Mouse (Mus musculus) gastrocnemius, postnatal 25 days (tissue): Measurements from ENCODE around the gene Dsn1. TPM values are rescaled to one million over a fixed set of nuclear protein-coding genes. Genes with fewer than 3 reads are reported as not detected.
A peak's percentile ranks its signal among the peaks of the same experiment; 100 is the strongest.

Experiments used
- DNase-seq: peaks from one replicate; pipeline ENCODE4 v3.0.0; 2022
- total RNA-seq, 2 experiments: library from RNA; stranded (reverse); gene quantifications; 1 replicate in 1 of 2; 2 replicates in 1 of 2; pipeline ENCODE4 v1.2.3; 2021

Dsn1 gene
- total RNA-seq, 2 experiments from 2014 or later: 1.2 to 1.9 TPM

DNA sequence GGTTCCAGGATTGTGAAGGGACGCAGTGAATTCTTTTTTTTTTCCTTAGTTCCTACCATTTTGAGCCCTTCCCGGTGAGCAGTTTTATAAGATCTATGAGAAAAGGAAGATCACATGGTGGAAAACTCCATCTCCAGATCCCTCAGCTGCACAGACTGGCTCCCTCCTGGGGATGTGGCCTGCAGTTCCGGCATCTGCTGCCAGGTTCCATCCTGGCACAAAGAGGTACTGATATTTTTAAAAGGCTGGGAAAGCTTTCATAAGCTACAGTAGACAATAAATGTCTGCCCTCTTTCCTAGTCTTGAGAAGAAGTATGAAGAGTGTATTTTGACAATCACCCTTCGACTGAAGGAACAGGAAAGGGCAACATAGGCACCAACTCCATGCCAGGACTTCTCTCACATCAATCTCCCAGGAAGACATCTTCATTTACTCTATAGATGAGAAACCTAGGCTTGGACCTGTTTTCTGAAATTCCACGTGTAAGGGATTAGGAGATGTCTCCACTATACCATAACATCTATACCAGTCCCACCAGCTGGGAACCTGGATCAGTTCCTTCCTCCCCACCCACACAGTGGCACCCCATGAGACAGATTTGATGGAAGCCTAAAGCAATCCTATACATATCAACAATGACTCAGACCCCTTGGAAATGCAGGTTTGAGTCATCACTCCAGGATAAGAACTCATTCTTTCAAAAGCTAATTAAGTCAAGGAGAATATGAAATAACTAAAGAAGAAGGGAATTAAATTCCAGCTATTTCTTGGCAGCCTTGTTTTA, 33.4 kb downstream of the Dsn1 start:
- peak; percentile 11 for DNase-seq

DNA sequence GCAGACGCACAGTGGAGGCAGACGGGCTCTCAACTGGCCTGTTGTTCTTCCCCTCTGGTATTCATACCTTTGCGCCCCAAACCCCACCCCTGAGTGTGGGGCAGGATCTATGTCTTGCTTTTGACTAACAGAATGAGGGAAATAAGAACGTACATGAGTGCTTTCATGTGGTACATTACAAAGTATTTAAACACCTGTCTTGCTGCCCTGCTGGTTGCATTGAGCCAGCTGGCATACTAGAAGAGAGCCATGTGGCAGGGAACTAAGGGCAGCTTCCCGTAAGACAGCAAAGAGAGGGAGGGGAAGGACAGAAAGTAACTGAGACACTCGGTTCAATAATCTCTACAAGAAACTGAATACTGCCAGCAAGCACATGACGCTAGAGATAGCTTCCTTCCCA, 36.7 kb downstream of the Dsn1 start:
- no peak for DNase-seq

DNA sequence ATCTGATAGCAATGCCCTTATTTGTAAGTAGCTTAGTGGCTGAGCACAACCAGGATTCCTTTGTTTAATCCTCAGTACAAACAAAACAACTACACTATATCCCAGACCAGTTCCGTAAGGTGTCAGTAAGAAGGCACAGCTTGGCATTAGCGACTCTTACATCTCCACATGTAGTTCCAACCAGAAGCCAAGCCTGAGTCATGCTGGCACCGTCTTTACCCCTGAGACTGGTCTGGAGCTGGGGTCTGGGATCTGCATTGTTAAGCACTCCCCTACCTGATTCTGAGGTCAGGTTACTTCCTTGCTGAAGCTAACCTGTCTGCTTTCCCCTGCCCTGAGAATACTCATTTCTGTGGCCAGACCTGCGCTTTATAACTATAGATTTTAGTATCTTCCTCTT, 38.5 kb downstream of the Dsn1 start:
- DNase-seq: no peak

DNA sequence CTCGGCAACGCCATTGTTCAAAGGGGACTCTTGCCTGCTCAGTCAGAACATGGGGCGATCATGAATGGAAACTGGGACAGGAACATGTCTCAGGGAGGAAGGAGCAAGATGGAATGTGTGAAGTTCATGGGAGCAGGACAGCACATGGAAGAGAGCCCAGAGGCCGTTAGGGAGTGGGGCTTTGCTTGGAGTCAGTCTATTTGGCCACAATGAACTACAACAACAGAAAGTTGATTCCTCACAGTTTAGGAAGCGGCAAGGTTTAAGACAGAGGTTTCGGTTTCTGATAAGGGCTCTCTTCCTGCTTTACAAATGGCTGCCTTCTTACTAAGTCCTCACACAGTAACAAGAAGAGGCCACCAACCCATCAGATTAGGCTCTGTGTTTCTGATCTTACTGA, 39.6 kb downstream of the Dsn1 start:
- DNase-seq: peak; percentile 17

DNA sequence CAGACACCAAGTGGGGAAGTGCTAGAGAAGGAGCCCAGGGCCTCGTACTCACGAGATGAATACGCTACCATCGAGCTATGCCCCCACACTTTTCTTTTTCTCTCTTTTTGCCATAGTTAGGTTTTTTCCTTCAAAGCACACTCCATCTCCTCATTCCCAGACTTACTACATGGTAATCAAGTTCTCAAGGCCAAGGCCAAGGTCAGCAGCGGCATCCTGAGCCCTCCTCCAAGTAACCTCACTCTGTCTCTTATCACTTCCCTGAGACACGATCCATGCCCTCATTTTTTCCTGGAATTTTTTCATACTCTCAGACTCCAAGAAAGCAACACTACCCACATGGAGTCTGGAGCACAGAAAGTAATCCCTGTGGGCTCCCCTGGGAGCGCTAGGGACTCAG, 43.1 kb downstream of the Dsn1 start:
- DNase-seq: no peak

DNA sequence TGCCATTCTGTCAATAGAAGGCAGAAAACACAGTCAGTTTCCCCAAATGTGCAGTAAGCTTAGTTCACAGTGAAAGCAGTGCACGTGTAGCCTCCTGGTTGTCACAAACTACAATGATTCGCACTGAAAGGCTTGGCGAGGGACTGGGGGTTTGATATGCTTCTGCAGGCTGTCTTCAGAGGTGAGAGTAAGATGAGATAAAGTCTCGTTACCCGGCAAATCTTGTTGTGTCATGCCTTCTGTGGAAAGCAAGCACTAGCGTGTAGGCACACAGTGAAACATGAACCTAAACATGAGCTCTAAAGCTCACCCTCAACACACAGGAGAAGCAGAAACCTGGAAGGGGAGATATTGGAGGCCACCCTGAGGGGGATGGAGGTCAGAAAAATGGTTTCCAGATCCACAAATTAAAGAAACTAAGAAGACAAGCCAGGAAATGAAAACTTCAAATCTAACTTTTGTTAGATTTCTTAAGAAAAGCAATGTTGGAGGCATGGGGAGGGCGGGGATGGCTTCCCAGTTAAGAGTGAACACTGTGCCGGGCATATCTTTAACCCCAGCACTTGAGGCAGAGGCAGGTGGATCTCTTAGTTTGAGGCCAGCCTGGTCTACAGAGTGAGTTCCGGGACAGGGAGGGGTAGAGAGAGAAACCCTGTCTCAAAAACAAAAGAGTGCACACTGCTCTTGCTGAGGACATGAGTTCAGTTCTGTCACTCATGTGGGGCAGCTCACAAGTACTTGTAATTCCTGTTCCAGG, 48.3 kb downstream of the Dsn1 start:
- DNase-seq: no peak

DNA sequence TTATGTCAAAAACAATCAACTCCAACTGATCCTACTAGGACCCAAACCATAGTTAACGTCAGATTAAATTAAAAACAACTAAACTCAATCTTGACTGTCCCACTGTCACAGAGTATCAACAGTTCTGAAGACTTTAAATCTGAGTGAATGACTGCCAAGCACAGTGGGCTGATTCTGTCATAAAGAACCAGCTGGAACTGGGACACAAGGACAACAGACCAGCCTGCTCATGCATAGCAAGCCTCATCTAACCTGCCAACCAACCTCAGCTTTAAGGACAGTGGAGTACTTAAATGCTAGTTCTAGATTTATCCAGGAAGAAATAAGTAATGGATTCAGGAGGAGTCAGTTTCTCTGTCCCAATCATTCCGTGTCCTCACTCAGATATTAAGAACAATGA, 49.9 kb downstream of the Dsn1 start:
- DNase-seq: no peak

DNA sequence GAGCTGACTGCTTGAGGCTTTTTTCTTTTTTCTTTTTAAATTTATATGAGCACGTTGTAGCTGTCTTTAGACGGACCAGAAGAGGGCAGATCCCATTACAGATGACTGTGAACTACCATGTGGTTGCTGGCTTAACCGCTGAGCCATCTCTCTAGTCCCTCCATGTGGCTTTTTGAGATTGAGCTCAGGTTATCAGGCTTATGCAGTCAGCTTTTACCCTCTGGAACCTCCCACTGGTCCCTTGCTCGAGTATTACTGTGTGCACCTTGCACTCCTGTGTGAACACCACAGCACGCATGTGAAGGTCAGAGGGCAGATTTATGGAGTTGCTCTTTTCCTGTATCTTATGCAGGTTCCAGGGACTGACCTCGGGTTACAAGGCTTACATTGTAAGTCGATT, 50.6 kb downstream of the Dsn1 start:
- no peak for DNase-seq

DNA sequence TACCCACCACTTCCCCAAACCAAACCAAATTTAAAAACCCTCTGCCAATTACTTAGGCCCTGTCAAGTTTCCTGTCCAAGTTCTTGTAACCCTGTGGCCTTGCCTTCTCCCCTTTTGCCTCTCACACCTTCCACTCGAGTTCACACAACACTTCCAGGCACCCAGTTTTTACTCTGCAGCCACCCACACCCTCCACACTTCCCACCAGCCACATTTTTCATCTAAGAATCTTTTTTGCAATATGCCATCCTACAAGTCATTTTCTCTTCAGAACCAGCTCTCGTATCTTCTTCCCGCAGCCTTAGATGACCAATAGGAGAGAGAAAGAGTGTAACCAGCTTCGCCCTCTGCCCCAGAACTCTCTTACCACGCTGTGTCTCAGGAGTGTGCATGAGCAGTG, 52.5 kb downstream of the Dsn1 start:
- DNase-seq: no peak

DNA sequence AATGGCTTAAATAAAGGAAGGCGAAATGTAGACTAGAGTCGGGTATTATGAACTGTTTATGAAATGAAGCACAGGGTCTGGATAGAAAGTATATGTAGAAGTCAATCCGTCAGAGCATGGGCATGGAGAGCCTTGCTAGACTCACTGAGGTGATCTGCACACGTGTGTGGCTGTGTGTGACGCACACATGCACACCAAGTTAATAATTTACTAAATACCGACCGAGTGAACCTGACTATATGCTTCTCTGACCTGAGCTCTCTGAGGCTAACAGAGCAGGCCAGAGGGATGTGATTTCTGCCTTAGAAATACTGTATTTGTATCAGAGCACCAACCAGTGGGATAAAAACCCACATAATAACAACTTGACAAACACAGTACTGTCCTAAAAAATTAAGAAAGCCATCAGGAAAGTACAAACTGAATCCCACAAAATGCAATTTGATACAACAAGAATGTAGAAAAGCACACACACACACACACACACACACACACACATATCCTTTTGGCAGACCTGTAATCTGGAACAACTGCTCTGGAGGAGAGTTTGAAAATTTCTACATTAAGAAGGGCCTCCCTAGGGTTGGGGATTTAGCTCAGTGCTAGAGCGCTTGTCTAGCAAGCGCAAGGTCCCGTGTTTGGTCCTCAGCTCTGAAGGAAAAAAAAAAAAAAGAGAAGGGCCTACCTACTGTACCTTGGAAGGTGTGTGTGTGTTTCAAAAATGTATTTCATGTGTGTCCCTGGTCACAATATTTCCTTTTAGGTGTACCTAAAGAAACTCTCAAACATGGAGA, 55.5 kb downstream of the Dsn1 start:
- no peak for DNase-seq

DNA sequence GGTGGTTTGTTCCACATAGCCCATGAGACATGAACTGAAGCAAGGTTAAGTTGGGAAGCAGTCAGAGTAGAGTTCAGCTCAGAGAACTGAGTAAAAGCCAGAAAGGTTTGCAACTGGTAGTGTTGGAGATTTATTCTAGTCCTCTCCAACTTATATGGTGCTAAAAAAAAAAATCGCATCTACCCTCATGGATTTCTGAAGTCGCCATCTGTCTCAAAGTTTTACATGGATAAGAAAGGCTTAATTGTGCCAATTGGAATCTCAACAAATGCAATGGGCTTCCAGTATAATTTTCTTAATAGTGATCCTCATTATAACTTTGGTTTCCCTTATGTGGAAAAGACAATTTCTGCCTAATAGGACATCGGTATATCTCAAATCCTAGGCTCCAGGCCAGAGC, 56.1 kb downstream of the Dsn1 start:
- no peak for DNase-seq

Other genes starting within 250 kb of the Dsn1 start
- gene Myl9, start 231.7 kb downstream of the Dsn1 start, total RNA-seq: 10 to 100 TPM; 63.4 to 81.7 TPM
- under 1 TPM; 0.46 to 0.86 TPM for gene Tgif2, start 167.1 kb downstream of the Dsn1 start, total RNA-seq
- gene 4930518I15Rik, start 149.2 kb downstream of the Dsn1 start, total RNA-seq: under 1 TPM; 0.33 to 0.99 TPM
- 10 to 100 TPM; 86.8 to 87.6 TPM for gene Rab5if, start 144.0 kb downstream of the Dsn1 start, total RNA-seq
- not detected for gene Sla2, start 120.0 kb downstream of the Dsn1 start, total RNA-seq
- 10 to 100 TPM; 22.7 to 28.2 TPM for gene Ndrg3, start 15.1 kb downstream of the Dsn1 start, total RNA-seq
- 1 to 10 TPM; 4.5 to 5.0 TPM for gene Soga1, start 72.1 kb upstream of the Dsn1 start, total RNA-seq
- not detected for gene Tldc2, start 79.9 kb upstream of the Dsn1 start, total RNA-seq
- gene Samhd1, start 128.1 kb upstream of the Dsn1 start, total RNA-seq: 10 to 100 TPM; 12.0 to 14.5 TPM
- 1 to 10 TPM; 1.4 to 2.3 TPM for gene Rbl1, start 197.4 kb upstream of the Dsn1 start, total RNA-seq